Mouse (Mus musculus) urinary bladder, postnatal 10 days (tissue): Measurements from ENCODE around the gene Pdlim1.

Experiments
- DNase-seq: peaks from one replicate; pipeline ENCODE4 v3.0.0; 2022; ENCODE audit warnings: low spot score

The Pdlim1 gene

GRCm38 (mm10) chr19:40284704-40285103, 13.1 kb upstream of the Pdlim1 start:
- no peak for DNase-seq

- DNase-seq, result no peak
Measured at GRCm38 (mm10) chr19:40283415-40283814, 11.8 kb upstream of the Pdlim1 start.

GRCm38 (mm10) chr19:40278372-40279023, 6.9 kb upstream of the Pdlim1 start:
- DNase-seq, result no peak

- DNase-seq, result no peak
Measured at GRCm38 (mm10) chr19:40277494-40277893, 5.9 kb upstream of the Pdlim1 start.

- no peak for DNase-seq
Measured at GRCm38 (mm10) chr19:40275401-40276188, 4.0 kb upstream of the Pdlim1 start.

- DNase-seq, result no peak
Measured at GRCm38 (mm10) chr19:40272674-40273073, 1.0 kb upstream of the Pdlim1 start.

- no peak for DNase-seq
Measured at GRCm38 (mm10) chr19:40270351-40271307, 1.0 kb downstream of the Pdlim1 start.

- DNase-seq, result no peak
Measured at GRCm38 (mm10) chr19:40269526-40269925, 2.1 kb downstream of the Pdlim1 start.

- DNase-seq, result no peak
Measured at GRCm38 (mm10) chr19:40268493-40268892, 3.1 kb downstream of the Pdlim1 start.

- no peak for DNase-seq
Measured at GRCm38 (mm10) chr19:40267380-40267779, 4.3 kb downstream of the Pdlim1 start.

- DNase-seq, result no peak
Measured at GRCm38 (mm10) chr19:40259485-40259884, 12.2 kb downstream of the Pdlim1 start.

GRCm38 (mm10) chr19:40257396-40257795, 14.2 kb downstream of the Pdlim1 start:
- no peak for DNase-seq

GRCm38 (mm10) chr19:40256376-40257050, 15.1 kb downstream of the Pdlim1 start:
- no peak for DNase-seq

- DNase-seq, result no peak
Measured at GRCm38 (mm10) chr19:40255561-40255960, 16.1 kb downstream of the Pdlim1 start.

- no peak for DNase-seq
Measured at GRCm38 (mm10) chr19:40254741-40255140, 16.9 kb downstream of the Pdlim1 start.

GRCm38 (mm10) chr19:40253768-40254167, 17.9 kb downstream of the Pdlim1 start:
- no peak for DNase-seq

- no peak for DNase-seq
Measured at GRCm38 (mm10) chr19:40251115-40251514, 20.5 kb downstream of the Pdlim1 start.

GRCm38 (mm10) chr19:40249352-40249751, 22.3 kb downstream of the Pdlim1 start:
- no peak for DNase-seq

GRCm38 (mm10) chr19:40248476-40248875, 23.2 kb downstream of the Pdlim1 start:
- no peak for DNase-seq

- no peak for DNase-seq
Measured at GRCm38 (mm10) chr19:40247268-40247666, 24.4 kb downstream of the Pdlim1 start.

GRCm38 (mm10) chr19:40246646-40247267, 24.9 kb downstream of the Pdlim1 start:
- no peak for DNase-seq
